Mouse (Mus musculus) cerebellum, adult 2 months (tissue): ENCODE data around the gene Syngr1. TPM values are rescaled to one million over a fixed set of nuclear protein-coding genes. Genes with fewer than 3 reads are reported as not detected.

Experiments used
- DNase-seq, 2 experiments: peaks; one replicate each; pipeline ENCODE4 v3.0.0; 2021
- H3K27ac ChIP-seq: fragments of 200-500 bp; 2 replicates; pipeline ENCODE4 v1.5.1; 2012; ENCODE audit warnings: low read length, control low read depth, inconsistent platforms; ENCODE audit not compliant: insufficient read depth
- H3K27me3 ChIP-seq: fragments of 200-500 bp; 2 replicates; pipeline ENCODE4 v1.6.1; 2012; ENCODE audit warnings: inconsistent platforms, mild to moderate bottlenecking, low read length, moderate library complexity; ENCODE audit not compliant: control insufficient read depth, insufficient read depth
- H3K4me1 ChIP-seq: fragments of 200-500 bp; 2 replicates; pipeline ENCODE4 v1.6.1; 2011; ENCODE audit warnings: low read length; ENCODE audit not compliant: control insufficient read depth, insufficient read depth
- H3K4me3 ChIP-seq: fragments of 200-500 bp; replicated peaks from 2 replicates; pipeline ENCODE3; 2011; ENCODE audit warnings: mild to moderate bottlenecking, low read depth, low read length, control low read depth; ENCODE audit not compliant: insufficient read depth
- CTCF ChIP-seq: fragments of 200-500 bp; IDR thresholded peaks from 2 replicates; pipeline ENCODE4 v1.5.1; 2011; ENCODE audit warnings: low read depth, mild to moderate bottlenecking, control low read depth, low read length, moderate library complexity, borderline replicate concordance; ENCODE audit not compliant: insufficient read depth
- POLR2A ChIP-seq: fragments of 200-500 bp; IDR thresholded peaks from 2 replicates; pipeline ENCODE4 v1.6.1; 2011; ENCODE audit warnings: low read length, control low read depth, borderline replicate concordance; ENCODE audit not compliant: insufficient read depth
- WGBS: fragments of 180-500 bp; shearing (Covaris S2); methylation state at CpG from one replicate; pipeline ENCODE4 v1.1.7; 2018; 5-methylcytosine and 5-hydroxymethylcytosine counted together
- polyA plus RNA-seq: library from polyadenylated mRNA; depleted of rRNA; stranded (reverse); fragments of >200 nt; gene quantifications from 2 replicates; pipeline ENCODE4 v1.2.3, GENCODE M21; 2012; rRNA removed

Gene Syngr1
- polyA plus RNA-seq, 1 experiment = 448 TPM

- Histone ChIP-seq H3K27ac (peak overlapping the region; percentile 88), H3K4me1 (peaks cover 75% of the 10 kb centered on the region), H3K4me3 (no peak overlapping the region), H3K27me3 (no peaks in the 10 kb centered on the region)
- WGBS = 13% methylated on average over 11 of the region's 11 CpGs
- TF ChIP-seq POLR2A (no peak), CTCF (peak; percentile 37; the same call in 1 of the 2 replicates)
- DNase-seq = peak; percentile 98 to 99
These were observed 72.1 kb downstream of the Syngr1 start for GRCm38 (mm10) chr15:80163274-80163673.

GRCm38 (mm10) chr15:80163716-80164115, 72.6 kb downstream of the Syngr1 start:
- 4% methylated on average over 4 of the region's 4 CpGs for WGBS
- H3K27me3 ChIP-seq = no peaks in the 10 kb centered on the region
- H3K4me3 ChIP-seq = no peak overlapping the region
- H3K4me1 ChIP-seq = peaks cover 72% of the 10 kb centered on the region
- peak overlapping the region; percentile 88 for H3K27ac ChIP-seq
- no peak for TF ChIP-seq CTCF
- TF ChIP-seq POLR2A = no peak
- DNase-seq = no peak

GRCm38 (mm10) chr15:80165396-80165795, 74.3 kb downstream of the Syngr1 start:
- Histone ChIP-seq H3K27me3 (no peaks in the 10 kb centered on the region), H3K4me3 (no peak overlapping the region), H3K4me1 (peaks cover 73% of the 10 kb centered on the region), H3K27ac (peak overlapping the region; percentile 14)
- DNase-seq = peak; percentile 80 to 92
- no peak for TF ChIP-seq POLR2A
- TF ChIP-seq CTCF = no peak
- WGBS = 6% methylated on average over 5 of the region's 5 CpGs

Other genes with a start within 250 kb of the Syngr1 start
- gene Apobec3, start 199.7 kb upstream of the Syngr1 start, polyA plus RNA-seq = 3.3 and 3.6 TPM in 2 replicates
- gene Cbx7, start 120.2 kb upstream of the Syngr1 start, polyA plus RNA-seq = 89.6 and 96.3 TPM in 2 replicates
- 15.4 and 16.0 TPM in 2 replicates for gene Pdgfb, start 76.4 kb upstream of the Syngr1 start, polyA plus RNA-seq
- 678 and 692 TPM in 2 replicates for gene Rpl3, start 534 bp downstream of the Syngr1 start, polyA plus RNA-seq
- 50.0 and 50.2 TPM in 2 replicates for gene Tab1, start 41.8 kb downstream of the Syngr1 start, polyA plus RNA-seq
- gene Mgat3, start 82.4 kb downstream of the Syngr1 start, polyA plus RNA-seq = 106 and 114 TPM in 2 replicates
- 18.4 and 19.6 TPM in 2 replicates for gene Mief1, start 142.7 kb downstream of the Syngr1 start, polyA plus RNA-seq
- not detected in 2 replicates for gene AC140267.1, start 144.5 kb downstream of the Syngr1 start, polyA plus RNA-seq
- 216 and 242 TPM in 2 replicates for gene Atf4, start 163.8 kb downstream of the Syngr1 start, polyA plus RNA-seq
- 34.3 and 38.6 TPM in 2 replicates for gene Rps19bp1, start 173.0 kb downstream of the Syngr1 start, polyA plus RNA-seq
- gene Cacna1i, start 195.9 kb downstream of the Syngr1 start, polyA plus RNA-seq = 20.8 and 22.0 TPM in 2 replicates